Mouse (Mus musculus): ENCODE data around the gene Ngfr. TPM values are rescaled to one million over a fixed set of nuclear protein-coding genes. Genes with fewer than 3 reads are reported as not detected.

The Ngfr gene
- polyA plus RNA-seq, 1 experiment from 2014 or later = 41.4 TPM

GRCm38 (mm10) chr11:95532353-95533072 lies 55.0 kb downstream of the Ngfr start:
- Histone ChIP-seq H3K27me3 (0 out of 2 replicates have a peak, but pooled peaks cover 9% of the 10 kb centered on the region), H3K27ac (no peak overlapping the region), H3K4me1 (replicated peaks) (peaks cover 5% of the 10 kb centered on the region), H3K4me3 (no peak overlapping the region), H3K9ac (no peak overlapping the region), H3K9me3 (no peaks in the 10 kb centered on the region), H3K36me3 (no peaks in the 10 kb centered on the region), H3K4me2 (no peak overlapping the region)
- 74% methylated on average over 13 of the region's 13 CpGs for WGBS
- no peak for ATAC-seq (ENCODE audit: low FRiP score)

- H3K9ac ChIP-seq = no peak overlapping the region
- 84% methylated on average over 3 of the region's 3 CpGs for WGBS
- 0 out of 2 replicates have a peak, but pooled peaks cover 4% of the 10 kb centered on the region for H3K27me3 ChIP-seq
- no peaks in the 10 kb centered on the region for H3K4me1 ChIP-seq (replicated peaks)
- no peak for ATAC-seq (ENCODE audit: low FRiP score)
- H3K27ac ChIP-seq = no peak overlapping the region
- no peak overlapping the region for H3K4me3 ChIP-seq
- no peaks in the 10 kb centered on the region for H3K36me3 ChIP-seq
- H3K4me2 ChIP-seq = no peak overlapping the region
- no peaks in the 10 kb centered on the region for H3K9me3 ChIP-seq
Observed at GRCm38 (mm10) chr11:95528231-95528630, 59.3 kb downstream of the Ngfr start.

DNA sequence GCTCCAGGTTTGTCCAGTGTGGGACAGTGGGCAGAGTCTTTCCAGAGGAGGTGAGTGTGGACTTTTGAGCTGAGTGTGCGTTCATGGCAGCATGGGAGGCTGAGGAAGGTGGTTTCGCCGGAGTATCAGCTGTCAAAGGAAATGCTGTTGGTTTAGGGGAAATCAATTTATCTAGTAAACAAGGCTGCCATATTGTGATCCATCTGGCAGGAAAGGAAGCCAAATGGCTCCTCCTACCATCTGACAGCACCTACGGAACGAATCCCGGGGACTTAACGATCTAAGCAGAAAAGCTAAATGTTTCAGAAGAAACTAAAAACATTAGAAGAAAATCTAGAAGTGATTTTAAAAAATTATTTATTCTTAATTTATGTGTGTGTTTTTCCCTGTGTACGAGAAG lies 60.2 kb downstream of the Ngfr start:
- Histone ChIP-seq H3K4me1 (replicated peaks) (no peaks in the 10 kb centered on the region), H3K9me3 (no peaks in the 10 kb centered on the region), H3K36me3 (no peaks in the 10 kb centered on the region), H3K9ac (no peak overlapping the region), H3K4me3 (no peak overlapping the region), H3K4me2 (no peak overlapping the region), H3K27ac (no peak overlapping the region), H3K27me3 (peaks cover 9% of the 10 kb centered on the region; the same call in 1 of the 2 replicates)
- ATAC-seq (ENCODE audit: low FRiP score) = no peak
- 88% methylated on average over 8 of the region's 8 CpGs for WGBS

GRCm38 (mm10) chr11:95521563-95521962 lies 66.0 kb downstream of the Ngfr start:
- H3K36me3 ChIP-seq = no peaks in the 10 kb centered on the region
- H3K9me3 ChIP-seq = no peaks in the 10 kb centered on the region
- H3K4me2 ChIP-seq = peak overlapping the region; percentile 48
- peaks cover 20% of the 10 kb centered on the region for H3K4me1 ChIP-seq (replicated peaks)
- ATAC-seq (ENCODE audit: low FRiP score) = peak; percentile 47; the same call in 1 of the 2 replicates
- whole genome bisulfite sequencing = under 1% methylated on average over 13 of the region's 13 CpGs
- H3K4me3 ChIP-seq = peak overlapping the region; percentile 28
- H3K9ac ChIP-seq = peak overlapping the region; percentile 56; the same call in 1 of the 2 replicates
- H3K27me3 ChIP-seq = peaks cover 15% of the 10 kb centered on the region; the same call in 1 of the 2 replicates
- H3K27ac ChIP-seq = no peak overlapping the region

DNA sequence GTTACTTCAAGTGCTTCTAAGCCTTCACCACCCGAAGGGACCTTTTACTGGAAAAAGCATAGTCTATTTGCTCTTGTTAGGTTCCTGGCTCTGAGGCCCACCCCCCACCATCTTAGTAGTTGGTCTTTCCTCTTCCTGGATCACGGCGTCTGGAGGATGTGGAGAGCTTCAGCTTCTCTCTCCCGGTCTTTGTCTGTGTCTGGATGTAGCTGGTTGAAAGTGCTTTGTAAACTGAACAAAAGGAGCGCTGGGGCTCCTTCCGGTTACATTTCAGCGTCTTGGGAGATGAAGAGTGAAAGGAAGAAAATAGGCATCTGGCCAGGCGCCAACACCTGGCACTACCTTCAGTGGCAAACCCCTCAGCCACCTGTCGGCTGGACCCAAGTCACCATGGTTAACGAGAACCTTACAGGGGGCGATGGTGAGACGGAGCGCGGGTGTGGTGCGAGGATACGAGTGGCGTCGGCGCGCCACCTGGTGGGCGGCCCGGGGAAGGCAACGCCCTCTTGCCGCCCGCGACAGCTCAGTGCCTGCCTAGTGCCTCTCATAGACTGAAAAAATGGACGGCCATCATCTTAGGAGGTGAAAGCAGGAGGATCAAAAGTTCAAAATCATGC lies 67.0 kb downstream of the Ngfr start:
- H3K4me3 ChIP-seq = peak overlapping the region; percentile 11; the same call in 1 of the 2 replicates
- 5% methylated on average over 27 of the region's 27 CpGs for WGBS
- H3K9me3 ChIP-seq = no peaks in the 10 kb centered on the region
- H3K36me3 ChIP-seq = no peaks in the 10 kb centered on the region
- peaks cover 24% of the 10 kb centered on the region for H3K27me3 ChIP-seq
- peak overlapping the region; percentile 56 for H3K9ac ChIP-seq
- H3K27ac ChIP-seq = peak overlapping the region; percentile 58; the same call in 1 of the 2 replicates
- peak; percentile 59 for ATAC-seq (ENCODE audit: low FRiP score)
- peaks cover 30% of the 10 kb centered on the region for H3K4me1 ChIP-seq (replicated peaks)
- H3K4me2 ChIP-seq = peak overlapping the region; percentile 48

- Histone ChIP-seq H3K36me3 (no peaks in the 10 kb centered on the region), H3K4me2 (no peak overlapping the region), H3K9me3 (no peaks in the 10 kb centered on the region), H3K4me3 (no peak overlapping the region), H3K9ac (0 out of 2 replicates have a peak overlapping the region, but pooled peaks have one; percentile 39), H3K4me1 (replicated peaks) (peaks cover 36% of the 10 kb centered on the region), H3K27ac (peak overlapping the region; percentile 58; the same call in 1 of the 2 replicates), H3K27me3 (peaks cover 30% of the 10 kb centered on the region)
- no peak for ATAC-seq (ENCODE audit: low FRiP score)
- 55% methylated on average over 3 of the region's 3 CpGs for WGBS
Observed at GRCm38 (mm10) chr11:95519996-95520395, 67.5 kb downstream of the Ngfr start.

GRCm38 (mm10) chr11:95519299-95519698 lies 68.2 kb downstream of the Ngfr start:
- H3K9ac ChIP-seq = no peak overlapping the region
- no peaks in the 10 kb centered on the region for H3K9me3 ChIP-seq
- H3K4me1 ChIP-seq (replicated peaks) = peaks cover 43% of the 10 kb centered on the region
- H3K27me3 ChIP-seq = peaks cover 37% of the 10 kb centered on the region
- no peak overlapping the region for H3K4me3 ChIP-seq
- 62% methylated on average over 10 of the region's 10 CpGs for WGBS
- no peak overlapping the region for H3K4me2 ChIP-seq
- H3K36me3 ChIP-seq = no peaks in the 10 kb centered on the region
- no peak overlapping the region for H3K27ac ChIP-seq
- no peak for ATAC-seq (ENCODE audit: low FRiP score)

Other genes with a start within 250 kb of the Ngfr start
- 133 and 135 TPM in 2 replicates for gene Slc35b1, start 203.0 kb downstream of the Ngfr start, polyA plus RNA-seq (2015; fragmentation: Nextera tagmentation; extraction: Ambion mirVana)
- 221 and 226 TPM in 2 replicates for gene Spop, start 173.7 kb downstream of the Ngfr start, polyA plus RNA-seq (2015; fragmentation: Nextera tagmentation; extraction: Ambion mirVana)
- 0.69 and 0.91 TPM in 2 replicates for gene Nxph3, start 73.2 kb downstream of the Ngfr start, polyA plus RNA-seq (2015; fragmentation: Nextera tagmentation; extraction: Ambion mirVana)
- gene Phb, start 79.2 kb upstream of the Ngfr start, polyA plus RNA-seq (2015; fragmentation: Nextera tagmentation; extraction: Ambion mirVana) = 175 and 186 TPM in 2 replicates
- gene Zfp652, start 124.9 kb upstream of the Ngfr start, polyA plus RNA-seq (2015; fragmentation: Nextera tagmentation; extraction: Ambion mirVana) = 31.0 and 32.8 TPM in 2 replicates
- 1.6 and 1.8 TPM in 2 replicates for gene B130006D01Rik, start 135.9 kb upstream of the Ngfr start, polyA plus RNA-seq (2015; fragmentation: Nextera tagmentation; extraction: Ambion mirVana)
- 0.39 TPM in 1 of 2 replicates, not detected in the other for gene Phospho1, start 236.8 kb upstream of the Ngfr start, polyA plus RNA-seq (2015; fragmentation: Nextera tagmentation; extraction: Ambion mirVana)
- gene Gngt2, start 249.5 kb upstream of the Ngfr start, polyA plus RNA-seq (2015; fragmentation: Nextera tagmentation; extraction: Ambion mirVana) = 4.1 and 4.8 TPM in 2 replicates

Measured in hindbrain, embryonic 13.5 days (tissue).